Mouse (Mus musculus): ENCODE measurements around the gene Abcf3. TPM values are rescaled to one million over a fixed set of nuclear protein-coding genes. Genes with fewer than 3 reads are reported as not detected.
A peak's percentile ranks its signal among the peaks of the same experiment; 100 is the strongest.

Gene Abcf3
- total and polyA plus RNA-seq, 3 experiments, result 46.5 to 79.6 TPM; not detected in 1

- DNase-seq (ENCODE audit: low read depth, low spot score), result no peak
- Histone ChIP-seq H3K27ac (ENCODE audit: control insufficient read depth, low read depth, low read length) (no peak overlapping the region), H3K36me3 (ENCODE audit: control insufficient read depth in 1 of 2, insufficient read depth in 2 of 2, low read length in 2 of 2) (peaks cover 0 to 33% of the 10 kb centered on the region in 2 experiments; a peak in 2 of 4 replicates), H3K4me1 (ENCODE audit: control insufficient read depth in 1 of 2, insufficient read depth in 2 of 2, low read length in 2 of 2) (peaks cover 9 to 35% of the 10 kb centered on the region in 2 experiments), H3K4me3 (ENCODE audit: control insufficient read depth in 1 of 2, insufficient read depth in 1 of 2, low read depth in 2 of 2, low read length in 2 of 2) (peak overlapping the region in 1 of 2 experiments; percentile 35; a peak in 2 of 4 replicates), H3K27me3 (ENCODE audit: control insufficient read depth in 1 of 2, insufficient read depth in 2 of 2, low read length in 2 of 2) (no peaks in the 10 kb centered on the region), H3K79me2 (ENCODE audit: control insufficient read depth, insufficient read depth, low read length, poor library complexity) (peaks cover 24% of the 10 kb centered on the region), H3K9me3 (replicated peaks; ENCODE audit: insufficient read depth, low read length) (no peaks in the 10 kb centered on the region), H3K9ac (ENCODE audit: control insufficient read depth, low read depth, low read length, poor library complexity, severe bottlenecking) (peak overlapping the region; percentile 35; the same call in 1 of the 2 replicates)
- TF ChIP-seq ZNF384 (IDR thresholded peaks at IDR 0.05; ENCODE audit: low read depth, low read length) (peak; percentile 58; the same call in 1 of the 2 replicates), POLR2AphosphoS5 (IDR thresholded peaks at IDR 0.05; ENCODE audit: borderline replicate concordance, low read depth, low read length) (no peak), CHD2 (IDR thresholded peaks at IDR 0.05; ENCODE audit: low read length) (no peak), TBP (IDR thresholded peaks at IDR 0.05; ENCODE audit: low read depth, low read length) (peak; percentile 60; the same call in 1 of the 2 replicates), ZC3H11A (IDR thresholded peaks at IDR 0.05; ENCODE audit: low read depth, low read length) (no peak), MYC (IDR thresholded peaks at IDR 0.05; ENCODE audit: low read depth, low read length) (no peak), TAL1 (IDR thresholded peaks at IDR 0.05; ENCODE audit: low read length) (no peak), E2F4 (IDR thresholded peaks at IDR 0.05; ENCODE audit: borderline replicate concordance, low read depth, low read length) (no peak)
Measured at GRCm38 (mm10) chr16:20534617-20535295, 13.6 kb upstream of the Abcf3 start.

- Histone ChIP-seq H3K9me3 (replicated peaks; ENCODE audit: insufficient read depth, low read length) (no peaks in the 10 kb centered on the region), H3K9ac (ENCODE audit: control insufficient read depth, low read depth, low read length, poor library complexity, severe bottlenecking) (peak within 1 kb of the TSS; percentile 82), H3K36me3 (ENCODE audit: control insufficient read depth in 1 of 2, insufficient read depth in 2 of 2, low read length in 2 of 2) (peaks cover 4 to 39% of the 10 kb centered on the region in 2 experiments), H3K4me3 (ENCODE audit: control insufficient read depth in 1 of 2, insufficient read depth in 1 of 2, low read depth in 2 of 2, low read length in 2 of 2) (peak within 1 kb of the TSS; percentile 64 to 73), H3K4me1 (ENCODE audit: control insufficient read depth in 1 of 2, insufficient read depth in 2 of 2, low read length in 2 of 2) (peaks cover 11 to 38% of the 10 kb centered on the region in 2 experiments), H3K79me2 (ENCODE audit: control insufficient read depth, insufficient read depth, low read length, poor library complexity) (peaks cover 24% of the 10 kb centered on the region), H3K27ac (ENCODE audit: control insufficient read depth, low read depth, low read length) (peak within 1 kb of the TSS; percentile 48), H3K27me3 (ENCODE audit: control insufficient read depth in 1 of 2, insufficient read depth in 2 of 2, low read length in 2 of 2) (no peaks in the 10 kb centered on the region)
- peak; percentile 99 for DNase-seq (ENCODE audit: low read depth, low spot score)
- no peak; the same call in 1 of the 2 replicates for TF ChIP-seq GABPA (IDR thresholded peaks at IDR 0.05; ENCODE audit: low read depth, low read length)
- no peak for TF ChIP-seq MAFK (IDR thresholded peaks at IDR 0.05; ENCODE audit: borderline replicate concordance, low read depth, low read length)
- no peak for TF ChIP-seq ZMIZ1 (IDR thresholded peaks at IDR 0.05; ENCODE audit: low read depth, low read length)
- no peak for TF ChIP-seq POLR2AphosphoS5 (IDR thresholded peaks at IDR 0.05; ENCODE audit: borderline replicate concordance, low read depth, low read length)
- TF ChIP-seq TBP (IDR thresholded peaks at IDR 0.05; ENCODE audit: low read depth, low read length), result no peak; the same call in 1 of the 2 replicates
- TF ChIP-seq POLR2AphosphoS2 (IDR thresholded peaks at IDR 0.05; ENCODE audit: low read length), result peak; percentile 78; the same call in 1 of the 2 replicates
- TF ChIP-seq TAL1 (IDR thresholded peaks at IDR 0.05; ENCODE audit: low read length), result no peak
- peak; percentile 98 for TF ChIP-seq HCFC1 (IDR thresholded peaks at IDR 0.05; ENCODE audit: low read depth, low read length)
- TF ChIP-seq KAT2A (conservative IDR thresholded peaks at IDR 0.05; ENCODE audit: low read depth, low read length), result peak; percentile 100
- no peak for TF ChIP-seq CTCF (IDR thresholded peaks at IDR 0.05 in 2 of 3, conservative IDR thresholded peaks at IDR 0.05 in 1 of 3; ENCODE audit: control insufficient read depth in 1 of 3, insufficient read depth in 1 of 3, low read depth in 2 of 3, low read length in 3 of 3, poor library complexity in 1 of 3, severe bottlenecking in 1 of 3)
- TF ChIP-seq E2F4 (IDR thresholded peaks at IDR 0.05; ENCODE audit: borderline replicate concordance, low read depth, low read length), result no peak
- no peak for TF ChIP-seq BHLHE40 (IDR thresholded peaks at IDR 0.05; ENCODE audit: borderline replicate concordance, low read depth, low read length)
- no peak for TF ChIP-seq EP300 (IDR thresholded peaks at IDR 0.05; ENCODE audit: low read depth in 1 of 2, low read length in 2 of 2)
- peak; percentile 99 for TF ChIP-seq MYC (IDR thresholded peaks at IDR 0.05; ENCODE audit: low read depth, low read length)
- TF ChIP-seq MAZ (IDR thresholded peaks at IDR 0.05; ENCODE audit: low read depth, low read length), result peak; percentile 83; the same call in 1 of the 2 replicates
- no peak; the same call in 1 of the 2 replicates for TF ChIP-seq GATA1 (IDR thresholded peaks at IDR 0.05; ENCODE audit: low read depth, low read length)
- peak; percentile 97 for TF ChIP-seq ELF1 (IDR thresholded peaks at IDR 0.05; ENCODE audit: low read depth, low read length)
- no peak; the same call in 1 of the 2 replicates for TF ChIP-seq TCF12 (IDR thresholded peaks at IDR 0.05; ENCODE audit: low read depth, low read length)
- TF ChIP-seq MYB (IDR thresholded peaks at IDR 0.05; ENCODE audit: low read depth, low read length), result no peak
- no peak; the same call in 1 of the 2 replicates for TF ChIP-seq ZNF384 (IDR thresholded peaks at IDR 0.05; ENCODE audit: low read depth, low read length)
- TF ChIP-seq SIN3A (IDR thresholded peaks at IDR 0.05; ENCODE audit: low read length), result peak; percentile 99
- no peak for TF ChIP-seq RAD21 (IDR thresholded peaks at IDR 0.05; ENCODE audit: low read depth, low read length)
- TF ChIP-seq JUND (IDR thresholded peaks at IDR 0.05; ENCODE audit: low read depth, low read length), result no peak
- no peak for TF ChIP-seq ZC3H11A (IDR thresholded peaks at IDR 0.05; ENCODE audit: low read depth, low read length)
- no peak for TF ChIP-seq RCOR1 (IDR thresholded peaks at IDR 0.05; ENCODE audit: low read depth, low read length)
Measured at GRCm38 (mm10) chr16:20535296-20536080, 12.9 kb upstream of the Abcf3 start, which contains the start of gene Ap2m1. Ap2m1 (plus strand) TSS chr16:20535478.

All from MEL (cell line).